Mouse (Mus musculus): ENCODE data around the gene Secisbp2. TPM values are rescaled to one million over a fixed set of nuclear protein-coding genes. Genes with fewer than 3 reads are reported as not detected.
"Not testable (repeated sequence)": the region's sequence is repeated elsewhere in the genome, so short reads cannot be mapped to it uniquely, and the experiment has no call there.

Gene Secisbp2
- polyA plus RNA-seq, 1 experiment, result 27.2 TPM

GRCm38 (mm10) chr13:51632560-51633218, 18.8 kb upstream of the Secisbp2 start:
- WGBS, result 76% methylated on average over 5 of the region's 5 CpGs
- Histone ChIP-seq H3K4me3 (replicated peaks; ENCODE audit: control insufficient read depth, low read depth, low read length) (no peak overlapping the region), H3K27ac (ENCODE audit: control insufficient read depth, insufficient read depth, low read depth, low read length, poor library complexity) (no peak overlapping the region), H3K4me1 (ENCODE audit: control insufficient read depth, insufficient read depth, low read length) (no peaks in the 10 kb centered on the region)
- TF ChIP-seq POLR2A (IDR thresholded peaks at IDR 0.05; ENCODE audit: borderline replicate concordance, control insufficient read depth, low read depth, low read length), result no peak
- no peak for TF ChIP-seq CTCF (IDR thresholded peaks at IDR 0.05; ENCODE audit: control insufficient read depth, insufficient read depth, low read length)

- not testable (repeated sequence) for H3K4me3 ChIP-seq (replicated peaks; ENCODE audit: control insufficient read depth, low read depth, low read length); H3K27ac ChIP-seq (ENCODE audit: control insufficient read depth, insufficient read depth, low read depth, low read length, poor library complexity)
- 71% methylated on average over 6 of the region's 9 CpGs for WGBS
Measured at GRCm38 (mm10) chr13:51635384-51635783, 16.1 kb upstream of the Secisbp2 start.

GRCm38 (mm10) chr13:51638958-51639357, 12.5 kb upstream of the Secisbp2 start:
- Histone ChIP-seq H3K4me1 (ENCODE audit: control insufficient read depth, insufficient read depth, low read length) (no peaks in the 10 kb centered on the region), H3K27ac (ENCODE audit: control insufficient read depth, insufficient read depth, low read depth, low read length, poor library complexity) (peak overlapping the region; percentile 65; the same call in 1 of the 2 replicates), H3K4me3 (replicated peaks; ENCODE audit: control insufficient read depth, low read depth, low read length) (no peak overlapping the region)
- TF ChIP-seq CTCF (IDR thresholded peaks at IDR 0.05; ENCODE audit: control insufficient read depth, insufficient read depth, low read length), result no peak
- no peak for TF ChIP-seq POLR2A (IDR thresholded peaks at IDR 0.05; ENCODE audit: borderline replicate concordance, control insufficient read depth, low read depth, low read length)
- 51% methylated on average over 4 of the region's 4 CpGs for WGBS

More at GRCm38 (mm10) chr13:51635384-51635783, 16.1 kb upstream of the Secisbp2 start:
- not testable (repeated sequence) for H3K4me1 ChIP-seq (ENCODE audit: control insufficient read depth, insufficient read depth, low read length)

- TF ChIP-seq POLR2A (IDR thresholded peaks at IDR 0.05; ENCODE audit: borderline replicate concordance, control insufficient read depth, low read depth, low read length) (no peak), CTCF (IDR thresholded peaks at IDR 0.05; ENCODE audit: control insufficient read depth, insufficient read depth, low read length) (no peak)
- Histone ChIP-seq H3K4me3 (replicated peaks; ENCODE audit: control insufficient read depth, low read depth, low read length) (no peak overlapping the region), H3K4me1 (ENCODE audit: control insufficient read depth, insufficient read depth, low read length) (no peaks in the 10 kb centered on the region), H3K27ac (ENCODE audit: control insufficient read depth, insufficient read depth, low read depth, low read length, poor library complexity) (no peak overlapping the region)
- 81% methylated on average over 3 of the region's 3 CpGs for WGBS
Measured at GRCm38 (mm10) chr13:51641424-51641823, 10.1 kb upstream of the Secisbp2 start.

- 56% methylated on average over 11 of the region's 11 CpGs for WGBS
- no peak overlapping the region for H3K4me3 ChIP-seq (replicated peaks; ENCODE audit: control insufficient read depth, low read depth, low read length)
- H3K27ac ChIP-seq (ENCODE audit: control insufficient read depth, insufficient read depth, low read depth, low read length, poor library complexity), result no peak overlapping the region
- TF ChIP-seq CTCF (IDR thresholded peaks at IDR 0.05; ENCODE audit: control insufficient read depth, insufficient read depth, low read length) (no peak), POLR2A (IDR thresholded peaks at IDR 0.05; ENCODE audit: borderline replicate concordance, control insufficient read depth, low read depth, low read length) (no peak)
- no peaks in the 10 kb centered on the region for H3K4me1 ChIP-seq (ENCODE audit: control insufficient read depth, insufficient read depth, low read length)
Measured at GRCm38 (mm10) chr13:51642171-51642778, 9.2 kb upstream of the Secisbp2 start.

GRCm38 (mm10) chr13:51643924-51644828, 7.3 kb upstream of the Secisbp2 start:
- WGBS, result 26% methylated on average over 20 of the region's 20 CpGs

GRCm38 (mm10) chr13:51644829-51645789, 6.4 kb upstream of the Secisbp2 start, which contains the start of gene Cks2:
Gene Cks2 (plus strand): TSS chr13:51645232.
- peak within 1 kb of the TSS; percentile 87 for H3K27ac ChIP-seq (ENCODE audit: control insufficient read depth, insufficient read depth, low read depth, low read length, poor library complexity)
- peak within 1 kb of the TSS; percentile 80 for H3K4me3 ChIP-seq (replicated peaks; ENCODE audit: control insufficient read depth, low read depth, low read length)
- no peaks in the 10 kb centered on the region for H3K4me1 ChIP-seq (ENCODE audit: control insufficient read depth, insufficient read depth, low read length)
- TF ChIP-seq POLR2A (IDR thresholded peaks at IDR 0.05; ENCODE audit: borderline replicate concordance, control insufficient read depth, low read depth, low read length) (peak; percentile 94), CTCF (IDR thresholded peaks at IDR 0.05; ENCODE audit: control insufficient read depth, insufficient read depth, low read length) (no peak)
- under 1% methylated on average over 83 of the region's 83 CpGs for WGBS

More at GRCm38 (mm10) chr13:51643924-51644828, 7.3 kb upstream of the Secisbp2 start:
- peak overlapping the region; percentile 87 for H3K27ac ChIP-seq (ENCODE audit: control insufficient read depth, insufficient read depth, low read depth, low read length, poor library complexity)
- H3K4me1 ChIP-seq (ENCODE audit: control insufficient read depth, insufficient read depth, low read length), result no peaks in the 10 kb centered on the region
- TF ChIP-seq POLR2A (IDR thresholded peaks at IDR 0.05; ENCODE audit: borderline replicate concordance, control insufficient read depth, low read depth, low read length) (no peak), CTCF (IDR thresholded peaks at IDR 0.05; ENCODE audit: control insufficient read depth, insufficient read depth, low read length) (no peak)
- peak overlapping the region; percentile 80 for H3K4me3 ChIP-seq (replicated peaks; ENCODE audit: control insufficient read depth, low read depth, low read length)
